In genomic region chr4:156130436-156130835, GRCm38 (mm10) we compare ENCODE assay signal across 11 mouse cellular contexts. TPM values are rescaled to one million over a fixed set of nuclear protein-coding genes. Genes with fewer than 3 reads are reported as not detected.
"Had no signal": no experiment of that assay in that cellular context is flagged by ENCODE, and none has a peak within 500 bp of the region (broad histone marks: within the 10 kb centered on the region; RNA-seq: fewer than 3 reads in every experiment).

TSS of gene Rnf223 (plus strand) at chr4:156130513.

- H3K4me2 ChIP-seq: intestine, embryonic 15.5 days; liver, embryonic 11.5 days; liver, embryonic 15.5 days; midbrain, embryonic 13.5 days had no signal

- DNase-seq: lung, adult 2 months; lung, postnatal 36 days; right cerebral cortex, postnatal 14 days; thymus, adult 18-20 months; thymus, postnatal 14 days had no signal

- H3K27me3 ChIP-seq: intestine, embryonic 15.5 days; liver, embryonic 15.5 days; midbrain, embryonic 13.5 days had no signal

- H3K9ac ChIP-seq: intestine, embryonic 15.5 days; liver, embryonic 15.5 days; midbrain, embryonic 13.5 days had no signal

- H3K9me3 ChIP-seq: intestine, embryonic 15.5 days; limb, embryonic 10.5 days; liver, embryonic 15.5 days; midbrain, embryonic 13.5 days had no signal

- ATAC-seq: intestine, embryonic 15.5 days; lung, postnatal 0 days; midbrain, embryonic 13.5 days had no signal

- H3K27ac ChIP-seq: intestine, embryonic 15.5 days; limb, embryonic 10.5 days; liver, embryonic 15.5 days; midbrain, embryonic 13.5 days had no signal

- H3K4me3 ChIP-seq: intestine, embryonic 15.5 days; limb, embryonic 10.5 days; liver, embryonic 15.5 days; midbrain, embryonic 13.5 days had no signal

RNA-seq across cellular contexts. Expression of gene Rnf223, which starts in this region (rescaled TPM):
- polyA plus RNA-seq: lung, postnatal 0 days had no signal
